Mouse (Mus musculus) MEL (cell line): ENCODE results near the gene Ccdc173.

Experiments used
- BHLHE40 ChIP-seq: IDR thresholded peaks from 2 replicates; pipeline ENCODE4 v1.6.1; 2012; ENCODE audit warnings: low read depth, mild to moderate bottlenecking, inconsistent platforms, low read length, improper control_type of control experiment, borderline replicate concordance
- CHD1 ChIP-seq: IDR thresholded peaks from 2 replicates; pipeline ENCODE4 v1.6.1; 2012; ENCODE audit warnings: low read depth, mild to moderate bottlenecking, inconsistent platforms, low read length, improper control_type of control experiment
- CHD2 ChIP-seq: IDR thresholded peaks from 2 replicates; pipeline ENCODE4 v1.6.1; 2011; ENCODE audit warnings: low read length, improper control_type of control experiment
- CTCF ChIP-seq, 3 experiments: IDR thresholded peaks in 2 of 3; conservative IDR thresholded peaks in 1 of 3; 2 replicates each; pipeline ENCODE4 v1.5.1; 2011 to 2012; ENCODE audit warnings: low read length in 3 of 3, low read depth in 2 of 3, mild to moderate bottlenecking in 2 of 3, improper control_type of control experiment in 1 of 3, inconsistent platforms in 1 of 3, mixed read lengths in 1 of 3, moderate library complexity in 1 of 3; ENCODE audit not compliant: control insufficient read depth in 1 of 3, insufficient read depth in 1 of 3, poor library complexity in 1 of 3, severe bottlenecking in 1 of 3
- ELF1 ChIP-seq: IDR thresholded peaks from 2 replicates; pipeline ENCODE4 v1.6.1; 2014; ENCODE audit warnings: low read depth, mild to moderate bottlenecking, inconsistent platforms, low read length, improper control_type of control experiment, moderate library complexity
- EP300 ChIP-seq, 2 experiments: IDR thresholded peaks; 2 replicates each; pipeline ENCODE4 v1.6.1; 2011; ENCODE audit warnings: improper control_type of control experiment in 2 of 2, low read length in 2 of 2, low read depth in 1 of 2, mild to moderate bottlenecking in 1 of 2
- MAX ChIP-seq: IDR thresholded peaks from 2 replicates; pipeline ENCODE4 v1.6.1; 2011; ENCODE audit warnings: low read length, improper control_type of control experiment
- MAZ ChIP-seq: IDR thresholded peaks from 2 replicates; pipeline ENCODE4 v1.6.1; 2012; ENCODE audit warnings: low read depth, mild to moderate bottlenecking, inconsistent platforms, low read length, improper control_type of control experiment
- POLR2A ChIP-seq, 2 experiments: IDR thresholded peaks; 2 replicates each; pipeline ENCODE4 v1.6.1; 2011 to 2012; ENCODE audit warnings: low read length in 2 of 2, mild to moderate bottlenecking in 2 of 2, control low read depth in 1 of 2, improper control_type of control experiment in 1 of 2, low read depth in 1 of 2, moderate library complexity in 1 of 2; ENCODE audit not compliant: control insufficient read depth in 1 of 2, insufficient read depth in 1 of 2, poor library complexity in 1 of 2
- TAL1 ChIP-seq: IDR thresholded peaks from 2 replicates; pipeline ENCODE4 v1.6.1; 2012; ENCODE audit warnings: mild to moderate bottlenecking, inconsistent platforms, low read length, moderate library complexity, mixed read lengths
- TCF12 ChIP-seq: IDR thresholded peaks from 2 replicates; pipeline ENCODE4 v1.6.1; 2014; ENCODE audit warnings: low read depth, mild to moderate bottlenecking, inconsistent platforms, low read length, improper control_type of control experiment, moderate library complexity
- UBTF ChIP-seq: IDR thresholded peaks from 2 replicates; pipeline ENCODE4 v1.6.1; 2012; ENCODE audit warnings: low read depth, mild to moderate bottlenecking, inconsistent platforms, low read length, improper control_type of control experiment, moderate library complexity, borderline replicate concordance; ENCODE audit not compliant: insufficient read depth
- ZC3H11A ChIP-seq: IDR thresholded peaks from 2 replicates; pipeline ENCODE4 v1.6.1; 2012; ENCODE audit warnings: low read depth, mild to moderate bottlenecking, inconsistent platforms, low read length, improper control_type of control experiment
- ZNF384 ChIP-seq: IDR thresholded peaks from 2 replicates; pipeline ENCODE4 v1.6.1; 2012; ENCODE audit warnings: low read depth, mild to moderate bottlenecking, inconsistent platforms, low read length, improper control_type of control experiment

DNA sequence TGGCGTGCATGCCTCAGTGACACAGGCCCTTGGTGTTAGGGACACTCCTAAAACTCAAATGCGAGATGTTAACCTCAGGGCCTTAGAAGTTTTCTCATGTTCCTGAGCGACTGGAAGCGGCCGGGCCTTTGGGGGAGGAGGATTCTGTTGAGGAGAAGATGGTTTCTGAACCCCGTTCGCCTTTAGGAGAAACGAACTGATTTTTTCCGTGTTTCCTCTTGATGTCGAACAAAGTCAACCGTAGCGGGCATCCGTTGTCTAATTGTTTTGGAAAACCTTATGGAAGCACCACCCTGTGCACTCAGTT is 65.9 kb downstream of the Ccdc173 start:
- TF ChIP-seq CHD2 = no peak
- TF ChIP-seq UBTF = no peak
- TF ChIP-seq BHLHE40 = no peak
- TF ChIP-seq MAX = no peak
- TF ChIP-seq POLR2A (IDR thresholded peaks at IDR 0.05; ENCODE audit: control insufficient read depth in 1 of 2, insufficient read depth in 1 of 2, low read depth in 1 of 2, low read length in 2 of 2, poor library complexity in 1 of 2) = no peak; a peak in 1 of 4 replicates
- TF ChIP-seq TCF12 = no peak
- TF ChIP-seq ELF1 = no peak
- TF ChIP-seq CHD1 = no peak
- TF ChIP-seq CTCF (IDR thresholded peaks at IDR 0.05 in 2 of 3, conservative IDR thresholded peaks at IDR 0.05 in 1 of 3; ENCODE audit: control insufficient read depth in 1 of 3, insufficient read depth in 1 of 3, low read depth in 2 of 3, low read length in 3 of 3, poor library complexity in 1 of 3, severe bottlenecking in 1 of 3) = no peak
- no peak for TF ChIP-seq ZNF384
- TF ChIP-seq EP300 (IDR thresholded peaks at IDR 0.05; ENCODE audit: low read depth in 1 of 2, low read length in 2 of 2) = no peak
- no peak for TF ChIP-seq TAL1
- no peak for TF ChIP-seq ZC3H11A
- TF ChIP-seq MAZ = no peak
